Mouse (Mus musculus) stomach, embryonic 15.5 days (tissue): ENCODE measurements at regions not wholly inside any gene's neighbourhood (a gene's known extent, or its start where the extent isn't known, plus 50 kb on each side); places are given as distances from the start of the nearest gene placed in this dataset.

ENCODE experiments used
- ATAC-seq: fragments of 200-750 bp; cut with Nextera tagmentation; 2 replicates; pipeline ENCODE4 v1.8.0; 2017; ENCODE audit warnings: low read depth, moderate number of reproducible peaks, moderate TSS enrichment; ENCODE audit not compliant: insufficient read depth, low FRiP score
- H3K27ac ChIP-seq: fragments of 300-500 bp; sonication (generic); 2 replicates; pipeline ENCODE4 v1.5.1; 2015; ENCODE audit warnings: mild to moderate bottlenecking, inconsistent platforms
- H3K27me3 ChIP-seq: fragments of 300-500 bp; sonication (generic); replicated peaks from 2 replicates; pipeline ENCODE4 v1.6.1; 2015; ENCODE audit warnings: inconsistent platforms
- H3K36me3 ChIP-seq: fragments of 300-500 bp; sonication (generic); 2 replicates; pipeline ENCODE4 v1.6.1; 2015; ENCODE audit warnings: inconsistent platforms
- H3K4me1 ChIP-seq: fragments of 300-500 bp; sonication (generic); 2 replicates; pipeline ENCODE4 v1.6.1; 2015; ENCODE audit warnings: inconsistent platforms
- H3K4me2 ChIP-seq: fragments of 300-500 bp; sonication (generic); 2 replicates; pipeline ENCODE4 v1.6.1; 2015; ENCODE audit warnings: mild to moderate bottlenecking, inconsistent platforms
- H3K4me3 ChIP-seq: fragments of 300-500 bp; sonication (generic); replicated peaks from 2 replicates; pipeline ENCODE4 v1.5.1; 2015; ENCODE audit warnings: inconsistent platforms
- H3K9ac ChIP-seq: fragments of 300-500 bp; sonication (generic); 2 replicates; pipeline ENCODE4 v1.6.1; 2015; ENCODE audit warnings: inconsistent platforms
- H3K9me3 ChIP-seq: fragments of 300-500 bp; sonication (generic); 2 replicates; pipeline ENCODE4 v1.6.1; 2016; ENCODE audit warnings: inconsistent platforms
- WGBS: fragments of 180-500 bp; shearing (Covaris S2); methylation state at CpG from one replicate; pipeline ENCODE4 v1.1.7; 2015; 5-methylcytosine and 5-hydroxymethylcytosine counted together

DNA sequence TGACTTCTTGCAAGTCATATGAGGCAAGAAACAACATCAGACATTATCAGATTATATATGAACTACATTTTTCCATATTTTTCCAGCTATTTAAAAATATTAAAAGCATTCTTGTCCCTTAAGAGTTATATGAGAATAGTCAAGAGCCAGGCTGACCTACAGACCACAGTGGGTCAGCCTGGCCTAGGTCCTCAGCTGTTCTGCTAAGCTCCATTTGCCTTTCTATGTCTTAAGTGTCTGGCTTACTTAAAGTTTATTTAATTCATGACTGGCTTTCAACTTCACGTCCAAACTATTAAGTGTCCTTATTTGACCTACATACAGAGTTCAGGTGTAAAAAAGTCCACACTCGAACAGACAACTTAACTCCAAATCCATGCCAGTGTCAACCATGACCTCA is 58.1 kb upstream of the Slc22a22 start:
- H3K9me3 ChIP-seq: no peaks in the 10 kb centered on the region
- H3K27me3 ChIP-seq: no peaks in the 10 kb centered on the region
- no peak overlapping the region for H3K9ac ChIP-seq
- H3K27ac ChIP-seq: no peak overlapping the region
- no peaks in the 10 kb centered on the region for H3K4me1 ChIP-seq
- no peak for ATAC-seq
- 48% methylated on average over 2 of the region's 2 CpGs for WGBS
- no peaks in the 10 kb centered on the region for H3K36me3 ChIP-seq
- H3K4me2 ChIP-seq: no peak overlapping the region
- no peak overlapping the region for H3K4me3 ChIP-seq
